Mouse (Mus musculus) left cerebral cortex, adult 11 months (tissue): ENCODE measurements around the gene Cdkl2.

Experiments used
- DNase-seq: peaks from one replicate; pipeline ENCODE4 v3.0.0; 2022; ENCODE audit warnings: low spot score

The Cdkl2 gene

DNA sequence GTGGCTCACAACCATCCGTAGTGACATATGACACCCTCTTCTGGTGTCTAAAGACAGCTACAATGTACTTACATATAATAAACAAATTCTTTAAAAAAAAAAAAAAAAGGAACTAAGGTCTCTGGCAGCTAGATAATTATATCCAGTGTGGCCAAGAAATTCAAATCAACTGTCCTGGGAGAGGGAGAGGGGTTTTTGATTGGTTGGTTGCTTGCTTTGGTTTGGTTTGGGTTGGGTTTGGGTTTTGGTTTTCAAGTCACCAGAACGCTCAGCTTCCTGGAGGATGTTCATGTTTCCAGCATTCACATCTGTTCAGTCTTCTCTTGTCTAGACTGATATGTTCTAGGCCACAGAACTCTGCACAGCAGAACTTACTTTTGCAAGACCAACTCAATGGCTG lies 50.6 kb downstream of the Cdkl2 start:
- no peak for DNase-seq

- DNase-seq = no peak
Observed at GRCm38 (mm10) chr5:91991191-91991937, 52.3 kb downstream of the Cdkl2 start.

GRCm38 (mm10) chr5:91989261-91989660 lies 54.4 kb downstream of the Cdkl2 start:
- DNase-seq = no peak

DNA sequence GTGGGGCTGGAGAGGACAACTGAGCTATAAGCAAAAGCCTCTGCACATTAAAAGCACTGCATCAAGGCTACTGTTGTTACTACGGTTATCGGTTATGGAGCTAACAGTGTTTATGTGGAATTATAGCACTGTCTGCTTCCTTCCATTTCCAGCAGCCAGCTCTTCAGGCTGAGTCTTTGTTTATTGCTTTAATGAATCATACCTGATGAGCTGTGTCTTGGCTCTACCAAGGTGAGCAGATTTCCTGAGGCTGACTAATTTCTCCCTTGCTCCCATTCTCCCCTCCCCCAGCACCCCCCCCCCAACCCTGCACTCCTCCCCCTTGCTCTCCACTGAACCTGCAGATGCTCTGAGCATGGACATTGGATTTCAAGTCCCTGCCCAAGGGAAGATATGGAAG lies 55.9 kb downstream of the Cdkl2 start:
- DNase-seq = no peak

DNA sequence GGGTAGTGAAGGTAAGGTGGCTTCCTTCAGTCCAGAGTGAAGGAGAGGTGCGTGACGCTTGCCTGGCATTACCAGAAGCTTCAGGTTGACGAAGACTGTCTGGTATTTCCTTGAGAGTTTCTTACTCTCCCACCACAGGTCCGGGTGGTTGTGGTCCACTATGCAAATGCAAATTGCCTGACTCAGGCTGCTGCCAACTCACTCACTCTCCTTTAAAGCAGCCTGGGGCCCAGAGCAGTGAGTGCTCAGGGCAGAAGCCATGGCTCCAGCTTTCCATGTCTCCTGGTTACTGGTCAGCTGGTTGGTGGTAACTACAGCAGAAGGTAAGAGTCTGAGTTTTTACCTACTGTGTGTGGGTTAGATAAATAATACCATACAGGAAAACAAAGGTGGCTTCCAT lies 56.4 kb downstream of the Cdkl2 start, which contains the start of gene Odaph:
Gene Odaph, plus strand, starts transcription at position 240 of the 400 bp plus-strand sequence.
- no peak for DNase-seq

DNA sequence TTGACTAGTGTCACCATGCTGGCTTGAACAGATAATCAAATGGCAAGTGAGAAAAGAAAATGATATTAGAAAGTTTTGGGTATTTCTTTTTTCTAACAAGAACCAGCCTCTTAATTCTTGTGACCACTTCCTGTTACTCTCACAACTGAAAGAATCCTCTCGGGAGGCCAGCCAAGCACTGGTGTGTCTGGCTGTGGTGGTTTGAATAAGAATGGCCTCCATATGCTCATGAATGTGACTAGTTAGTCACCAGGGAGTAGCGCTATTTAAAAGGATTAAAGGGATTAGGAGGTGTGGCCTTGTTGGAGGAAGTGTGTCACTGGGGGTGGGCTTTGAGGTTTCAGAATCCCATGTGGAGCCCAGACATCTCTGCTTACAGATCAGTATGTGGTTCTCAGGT lies 58.0 kb downstream of the Cdkl2 start:
- no peak for DNase-seq

GRCm38 (mm10) chr5:91983490-91983889 lies 60.2 kb downstream of the Cdkl2 start:
- no peak for DNase-seq

- DNase-seq = no peak
Observed at GRCm38 (mm10) chr5:91981176-91981840, 62.4 kb downstream of the Cdkl2 start.

GRCm38 (mm10) chr5:91977397-91977770 lies 66.3 kb downstream of the Cdkl2 start:
- no peak for DNase-seq

DNA sequence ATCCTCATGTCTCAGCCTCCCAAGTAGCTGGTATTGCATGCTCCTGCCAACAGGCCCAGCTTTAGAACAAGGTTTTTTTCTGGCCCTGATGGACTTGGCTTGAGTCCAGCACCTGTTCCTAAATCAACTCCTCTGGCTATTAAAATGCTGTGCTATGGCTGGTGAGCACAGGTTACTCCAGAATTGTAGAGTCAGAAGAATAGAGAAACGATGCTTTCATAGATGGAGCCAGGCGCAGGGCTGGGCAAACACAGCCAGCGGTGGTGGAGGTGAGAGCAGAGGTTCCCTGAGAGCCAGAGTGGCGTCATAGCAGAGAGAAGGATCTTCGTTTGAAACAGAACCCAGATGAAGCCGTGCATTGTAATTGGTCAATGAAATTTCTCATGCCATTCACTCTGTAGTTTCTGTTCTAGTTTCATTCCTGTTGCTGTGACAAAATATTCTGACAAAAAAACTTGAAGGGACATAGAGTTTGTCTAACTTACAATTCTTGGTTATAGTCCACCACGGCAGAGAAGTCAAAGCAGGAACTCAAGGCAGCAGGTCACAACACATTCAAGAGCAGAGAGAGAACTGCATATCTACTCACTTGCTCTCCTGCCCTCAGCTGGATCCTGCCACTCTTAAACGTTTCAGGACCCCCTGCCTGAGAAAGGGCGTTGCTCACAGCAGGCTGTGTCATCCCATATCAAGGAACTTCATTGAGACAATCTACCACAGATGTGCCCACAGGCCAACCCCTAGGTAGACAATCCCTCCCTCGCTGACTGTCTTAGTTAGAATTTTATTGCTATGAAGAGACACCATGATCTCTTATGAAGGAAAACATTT lies 66.9 kb downstream of the Cdkl2 start:
- DNase-seq = no peak

- DNase-seq = no peak
Observed at GRCm38 (mm10) chr5:91975758-91976157, 67.9 kb downstream of the Cdkl2 start.

- DNase-seq = no peak
Observed at GRCm38 (mm10) chr5:91974002-91974401, 69.7 kb downstream of the Cdkl2 start.

- DNase-seq = no peak
Observed at GRCm38 (mm10) chr5:91972046-91972445, 71.6 kb downstream of the Cdkl2 start.

- peak; percentile 84 for DNase-seq
Observed at GRCm38 (mm10) chr5:91962639-91963440, 80.8 kb downstream of the Cdkl2 start, which contains the start of gene Rchy1. Rchy1 (minus strand) TSS chr5:91963068.

DNA sequence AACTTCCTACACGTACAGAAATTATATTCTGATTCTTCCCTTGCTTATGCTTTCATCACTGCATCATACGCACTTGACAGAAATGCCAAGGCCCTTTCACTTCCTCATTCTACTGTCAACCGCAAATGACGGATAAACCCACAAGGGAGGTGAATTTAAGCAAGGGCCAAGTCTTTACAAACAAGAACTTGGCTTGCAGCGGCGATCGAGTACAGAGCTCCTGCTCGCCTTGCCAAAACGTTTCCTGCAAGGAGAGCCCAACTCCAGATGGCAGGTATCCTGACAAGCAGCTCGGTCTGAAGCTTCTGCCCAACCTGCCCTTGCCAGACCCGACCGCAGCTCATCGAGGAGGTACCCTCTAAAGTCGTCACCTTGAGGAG lies 81.4 kb downstream of the Cdkl2 start:
- no peak for DNase-seq

- DNase-seq = no peak
Observed at GRCm38 (mm10) chr5:91961370-91961769, 82.3 kb downstream of the Cdkl2 start.

DNA sequence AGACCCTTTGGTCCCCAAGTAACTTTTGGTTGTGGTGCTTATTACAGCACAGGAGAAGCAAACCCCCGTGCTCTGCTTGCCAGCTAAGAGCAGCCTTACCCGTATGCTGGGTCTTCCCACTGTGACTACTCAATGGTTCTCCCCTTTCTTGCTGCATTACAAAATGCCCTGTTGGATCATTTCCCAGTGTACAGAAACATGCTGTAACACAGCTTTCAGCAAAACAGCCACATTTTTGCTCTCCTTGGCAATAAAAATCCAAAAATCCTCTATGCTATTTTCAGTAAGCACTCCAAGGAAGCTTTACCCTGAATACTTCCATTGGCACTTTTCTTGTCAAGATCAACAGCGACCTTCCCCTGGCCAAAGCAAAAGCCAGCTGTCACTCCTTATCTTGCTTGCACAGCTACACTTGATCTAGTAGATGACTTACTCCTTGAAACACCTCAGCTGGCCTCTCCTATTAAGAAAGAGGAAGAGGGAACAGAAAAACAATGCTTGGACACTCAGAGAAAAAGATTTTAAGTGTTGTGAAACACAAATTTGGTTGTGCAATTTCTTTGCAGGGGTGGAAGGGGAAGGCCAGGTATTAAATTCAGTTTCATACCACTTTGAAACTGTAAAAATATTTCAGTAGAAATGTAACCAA lies 83.0 kb downstream of the Cdkl2 start:
- no peak for DNase-seq

- DNase-seq = no peak
Observed at GRCm38 (mm10) chr5:91959986-91960385, 83.7 kb downstream of the Cdkl2 start.

- no peak for DNase-seq
Observed at GRCm38 (mm10) chr5:91959096-91959495, 84.6 kb downstream of the Cdkl2 start.

GRCm38 (mm10) chr5:91956991-91957760 lies 86.5 kb downstream of the Cdkl2 start:
- no peak for DNase-seq
